Mouse (Mus musculus): ENCODE results near the gene AL607142.1. TPM values are rescaled to one million over a fixed set of nuclear protein-coding genes. Genes with fewer than 3 reads are reported as not detected.

Gene AL607142.1
- not detected for total RNA-seq (2023)

GRCm38 (mm10) chr4:120064696-120065095 lies at the start of gene AL607142.1:
TSS of gene AL607142.1 (plus strand) at chr4:120064996.

Other genes starting within 250 kb of the AL607142.1 start
- not detected for gene Edn2, start 96.2 kb downstream of the AL607142.1 start, total RNA-seq (2023)
- under 1 TPM in 1 of 2 experiments, not detected in 1; 0.21 TPM for gene Foxo6, start 222.4 kb downstream of the AL607142.1 start, total RNA-seq (2023)

All from B cell, adult 67 days (primary cell).